Mouse (Mus musculus) testis, postnatal 10 days (tissue): ENCODE results near the gene Acin1.

ENCODE experiments used
- DNase-seq: peaks from one replicate; pipeline ENCODE4 v3.0.0; 2021; ENCODE audit warnings: low spot score

The Acin1 gene

DNA sequence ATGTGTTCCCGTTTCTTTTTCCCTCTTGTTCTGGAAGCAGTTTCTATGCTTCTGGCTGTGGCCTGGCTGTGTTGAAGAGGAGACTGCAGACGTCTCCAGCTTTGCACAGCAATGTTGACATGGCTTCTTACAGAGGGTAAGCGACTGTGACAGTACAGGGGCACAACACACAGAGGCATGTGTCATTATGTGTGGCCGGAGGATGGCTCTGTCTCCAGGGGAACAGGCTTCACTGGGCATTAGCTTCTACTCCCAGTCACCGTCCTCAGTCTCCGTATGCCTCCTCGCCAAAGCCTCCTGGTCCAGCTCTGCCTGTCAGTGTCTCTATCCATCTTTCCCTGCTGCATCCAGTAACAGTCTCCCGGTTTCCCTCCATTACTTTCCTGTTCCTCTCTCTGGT lies 79.5 kb downstream of the Acin1 start:
- DNase-seq, result no peak

DNA sequence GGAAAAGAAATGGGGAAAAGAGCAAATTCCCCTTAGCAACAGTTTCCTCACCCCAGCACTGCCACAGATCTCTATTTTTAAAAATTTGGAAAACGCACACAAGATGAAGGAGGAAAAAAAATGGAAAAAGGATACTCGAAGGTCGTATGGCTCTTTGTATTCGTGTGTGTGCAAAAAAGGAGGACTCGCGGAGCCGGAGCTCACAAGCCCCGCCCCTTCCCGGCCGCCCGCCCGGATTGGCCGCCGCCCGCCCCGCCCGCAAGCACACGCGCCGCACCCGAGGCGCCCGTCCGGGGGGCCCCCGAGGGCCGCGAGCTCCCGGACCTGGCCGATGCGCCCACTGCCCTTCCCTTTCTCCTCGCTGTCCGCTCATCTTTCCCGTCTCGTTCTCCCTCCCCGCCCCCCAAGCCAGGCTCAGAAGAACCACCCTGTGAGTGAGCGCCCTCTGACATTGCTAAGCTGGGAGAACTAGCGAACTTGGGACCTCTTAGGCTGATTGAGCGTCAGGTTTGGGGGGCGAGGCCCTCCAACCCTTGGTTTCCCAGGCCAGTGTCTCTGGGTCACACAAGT lies 80.9 kb downstream of the Acin1 start, which contains the start of gene 4931414P19Rik:
4931414P19Rik (minus strand) TSS at position 242 of the 570 bp plus-strand sequence.
- DNase-seq, result peak; percentile 96

DNA sequence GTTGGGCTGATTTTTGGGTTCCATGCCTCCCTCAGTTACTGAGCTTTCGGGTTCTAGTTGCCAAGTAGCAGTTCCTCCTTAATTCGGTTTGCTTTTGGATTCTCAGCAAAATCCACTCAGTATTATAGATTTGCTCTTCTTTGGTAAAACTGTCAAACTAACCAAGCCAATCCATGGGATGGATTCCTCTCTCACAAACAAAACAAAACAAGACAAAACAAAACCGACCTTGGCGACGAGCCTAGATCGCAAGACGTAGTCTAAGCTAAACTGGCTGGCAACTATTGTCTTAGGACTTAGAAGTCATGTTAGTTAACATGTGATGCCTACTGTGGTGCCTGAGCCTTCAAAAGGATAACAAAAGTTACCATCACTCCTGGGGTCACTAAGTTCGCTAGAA lies 83.0 kb downstream of the Acin1 start:
- no peak for DNase-seq

DNA sequence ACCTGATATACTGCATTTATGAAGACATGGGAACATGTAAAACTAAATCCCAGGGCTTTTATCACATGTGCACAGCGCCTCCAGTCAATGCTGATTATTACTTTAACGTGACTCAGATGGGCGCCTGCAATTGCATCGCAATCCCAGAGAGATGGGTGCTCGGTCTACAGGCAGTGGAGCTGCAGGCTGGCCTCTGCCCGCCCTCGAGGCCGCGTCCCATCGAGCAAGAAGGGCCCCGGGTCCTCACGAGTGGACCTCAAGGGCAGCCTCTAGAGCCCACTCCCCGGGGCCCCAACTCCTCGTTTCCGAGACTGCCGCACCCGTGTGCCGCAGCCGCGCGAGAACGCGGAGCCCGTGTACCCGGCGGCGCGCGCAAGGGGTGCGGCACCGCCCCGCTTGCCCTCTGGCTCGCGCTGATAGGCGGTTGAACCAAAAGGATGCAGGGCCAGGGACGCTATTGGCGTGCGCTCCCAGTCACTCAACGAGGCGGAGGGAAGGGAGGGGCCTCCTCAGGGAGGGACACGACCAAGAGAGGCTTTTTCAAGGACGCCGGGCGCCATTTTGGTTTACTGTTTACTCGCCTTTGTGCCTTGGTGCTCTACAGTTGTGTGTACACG lies 83.6 kb downstream of the Acin1 start:
- DNase-seq, result peak; percentile 95

DNA sequence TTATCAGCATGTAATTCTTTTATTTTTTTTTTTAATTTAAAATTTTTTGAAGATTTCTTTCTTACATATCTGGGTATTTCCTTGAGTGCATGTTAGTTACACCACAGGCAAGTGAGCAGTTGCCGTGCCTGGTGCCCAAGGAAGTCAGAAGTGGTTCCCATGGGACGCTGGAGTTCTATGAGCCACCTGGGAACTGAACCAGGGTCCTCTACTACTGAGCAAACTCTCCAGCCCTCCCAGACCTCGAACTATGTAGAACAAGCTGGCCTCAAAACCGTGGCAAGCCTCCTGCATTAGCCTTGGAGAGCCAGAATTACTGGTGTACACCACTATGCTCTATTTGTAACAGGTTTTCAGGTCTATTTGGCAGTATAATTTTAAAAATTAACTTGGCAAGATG lies 84.1 kb downstream of the Acin1 start:
- DNase-seq, result no peak

DNA sequence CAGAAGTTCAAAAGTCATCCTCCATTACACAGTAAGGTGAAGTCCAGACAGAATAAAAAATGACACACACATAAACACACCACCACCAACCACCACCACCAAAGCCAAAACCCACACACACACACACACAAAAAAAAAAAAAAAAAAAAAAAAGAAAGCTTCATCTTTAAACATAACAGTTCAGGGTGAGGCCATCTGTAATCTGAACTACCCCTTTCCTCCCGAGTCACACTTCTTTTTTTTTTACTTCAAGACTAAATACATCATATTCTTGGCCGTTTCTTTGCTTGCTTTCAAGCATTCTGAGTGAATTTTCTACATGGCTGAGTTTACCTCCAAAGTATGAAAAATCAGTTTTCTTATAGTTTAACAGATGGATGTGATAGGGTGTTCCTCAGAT lies 85.1 kb downstream of the Acin1 start:
- DNase-seq, result no peak

DNA sequence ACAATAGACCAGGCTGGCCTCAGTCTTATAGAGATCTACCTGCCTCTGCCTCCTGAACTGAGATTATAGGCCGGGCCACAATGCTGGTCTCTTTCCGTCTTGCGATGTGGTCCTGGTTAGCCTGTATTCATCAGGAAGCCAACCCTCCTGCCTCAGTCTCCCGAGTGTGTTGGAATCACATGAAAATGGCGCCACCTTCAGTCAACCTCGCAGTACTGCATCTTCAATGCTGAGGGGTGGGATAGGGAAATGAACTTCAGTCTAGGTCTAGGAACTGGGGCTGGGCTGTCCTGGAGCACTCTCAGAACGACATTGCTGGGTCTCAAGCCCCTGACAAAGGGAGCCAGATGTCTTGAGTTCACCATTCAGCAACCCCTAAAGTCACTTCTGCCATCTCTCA lies 89.6 kb downstream of the Acin1 start:
- no peak for DNase-seq

DNA sequence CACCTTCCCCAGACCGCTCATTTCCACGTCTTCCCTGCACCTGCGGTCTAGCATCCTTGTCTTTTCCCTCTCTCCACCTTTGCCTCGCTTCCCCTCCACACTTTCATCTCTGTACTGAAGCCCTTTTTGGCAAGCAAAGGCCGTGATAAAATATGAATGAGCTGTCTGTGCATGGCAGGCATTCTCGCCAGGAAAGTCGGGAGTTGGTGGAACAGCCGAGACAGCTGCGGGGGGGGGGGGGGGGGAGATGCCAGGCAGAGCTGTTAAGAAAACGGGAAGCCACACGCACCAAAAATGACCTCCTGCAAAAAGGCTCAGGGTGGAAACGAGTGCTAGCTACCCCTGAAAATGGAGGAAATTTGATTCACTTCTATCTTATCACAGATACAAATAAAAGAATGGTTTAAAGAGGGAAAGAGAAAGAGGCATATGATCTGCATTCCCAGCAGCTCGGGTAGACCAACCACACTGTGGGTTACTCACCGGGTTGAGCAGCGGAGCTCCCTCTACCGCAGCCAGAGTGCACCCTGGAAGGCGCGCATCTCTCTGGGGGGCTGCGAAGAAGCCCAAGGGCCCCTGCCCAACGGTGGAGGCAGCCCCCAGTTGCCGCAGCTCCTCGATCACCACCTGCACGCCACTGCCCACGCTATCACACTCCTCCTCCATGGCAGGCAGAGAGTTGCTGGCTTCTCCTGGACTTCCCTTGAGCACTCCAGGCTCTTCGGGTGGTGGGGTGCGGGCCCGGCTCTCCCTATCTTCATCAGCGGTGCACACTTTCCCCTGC lies 91.9 kb downstream of the Acin1 start:
- DNase-seq, result no peak

DNA sequence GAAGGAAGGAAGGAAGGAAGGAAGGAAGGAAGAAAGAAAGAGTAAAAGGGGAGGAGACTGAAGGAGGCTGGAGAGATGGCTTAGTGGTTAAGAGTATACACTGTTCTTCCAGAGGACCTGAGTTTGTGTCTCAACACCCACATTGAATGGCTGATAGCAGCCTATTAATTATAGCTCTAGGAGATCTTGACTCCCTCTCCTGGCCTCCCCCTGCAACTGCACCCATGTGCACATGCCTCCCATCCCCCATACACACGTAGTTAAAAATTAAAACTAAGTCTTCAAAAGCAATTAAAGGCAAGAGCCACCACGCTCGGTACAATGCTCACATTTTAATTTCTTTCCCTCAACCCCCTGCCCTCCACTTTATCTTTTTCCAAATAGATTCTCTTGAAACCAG lies 92.7 kb downstream of the Acin1 start:
- DNase-seq, result no peak

DNA sequence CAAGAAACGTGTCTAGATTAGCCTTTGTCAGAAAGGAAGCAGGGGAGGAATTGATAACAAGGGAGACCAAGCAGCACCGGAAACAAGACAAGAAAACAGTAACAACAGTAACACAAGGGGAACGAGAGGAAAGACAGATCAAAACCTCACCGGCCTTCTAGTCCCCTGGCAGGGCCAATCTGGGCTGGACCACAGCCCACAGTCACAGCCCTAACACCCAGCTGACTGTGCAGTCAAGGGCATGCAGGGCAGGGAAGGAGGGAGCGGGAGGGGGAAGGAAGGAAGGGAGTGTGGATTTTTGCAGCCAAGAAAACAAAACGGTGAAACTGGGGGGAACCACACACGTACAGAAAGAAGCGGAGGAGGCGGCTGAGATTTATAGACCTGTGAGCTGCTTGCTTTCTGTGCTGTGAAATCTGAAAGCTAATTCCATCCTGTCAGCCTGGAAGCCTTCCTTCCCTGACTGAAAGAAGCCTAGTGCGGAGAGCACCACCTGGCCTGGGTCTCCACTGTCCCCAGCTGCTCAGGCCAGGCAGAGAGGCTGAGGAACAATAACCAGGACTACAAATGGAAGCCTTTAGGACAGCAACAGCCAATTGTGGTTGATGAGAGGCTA lies 94.3 kb downstream of the Acin1 start:
- DNase-seq, result peak; percentile 67
